Mouse (Mus musculus) liver, embryonic 13.5 days (tissue): Measurements from ENCODE around the gene Lman1l. TPM values are rescaled to one million over a fixed set of nuclear protein-coding genes. Genes with fewer than 3 reads are reported as not detected.
A peak's percentile ranks its signal among the peaks of the same experiment; 100 is the strongest.

ENCODE experiments used
- ATAC-seq: fragments of 200-750 bp; cut with Nextera tagmentation; 2 replicates; pipeline ENCODE4 v1.8.0; 2017; ENCODE audit warnings: low read depth, mild to moderate bottlenecking, moderate number of reproducible peaks, moderate library complexity
- DNase-seq: peaks from one replicate; pipeline ENCODE4 v3.0.0; 2022
- H3K27ac ChIP-seq: fragments of 300-500 bp; sonication (generic); 2 replicates; pipeline ENCODE4 v1.5.1; 2015; ENCODE audit warnings: moderate library complexity, mild to moderate bottlenecking, inconsistent platforms
- H3K27me3 ChIP-seq: fragments of 300-500 bp; sonication (generic); 2 replicates; pipeline ENCODE4 v1.6.1; 2015; ENCODE audit warnings: mild to moderate bottlenecking, inconsistent platforms
- H3K36me3 ChIP-seq: fragments of 300-500 bp; sonication (generic); 2 replicates; pipeline ENCODE4 v1.6.1; 2015; ENCODE audit warnings: mild to moderate bottlenecking, inconsistent platforms
- H3K4me1 ChIP-seq: fragments of 300-500 bp; sonication (generic); replicated peaks from 2 replicates; pipeline ENCODE4 v1.6.1; 2015; ENCODE audit warnings: inconsistent platforms
- H3K4me2 ChIP-seq: fragments of 300-500 bp; sonication (generic); 2 replicates; pipeline ENCODE4 v1.6.1; 2015; ENCODE audit warnings: inconsistent platforms, mild to moderate bottlenecking, moderate library complexity
- H3K4me3 ChIP-seq: fragments of 300-500 bp; sonication (generic); replicated peaks from 2 replicates; pipeline ENCODE4 v1.5.1; 2015; ENCODE audit warnings: mild to moderate bottlenecking, inconsistent platforms
- H3K9ac ChIP-seq: fragments of 300-500 bp; sonication (generic); 2 replicates; pipeline ENCODE4 v1.6.1; 2015; ENCODE audit warnings: mild to moderate bottlenecking, inconsistent platforms
- H3K9me3 ChIP-seq: fragments of 300-500 bp; sonication (generic); replicated peaks from 2 replicates; pipeline ENCODE4 v1.6.1; 2016; ENCODE audit warnings: inconsistent platforms
- WGBS: fragments of 180-500 bp; shearing (Covaris S2); methylation state at CpG from one replicate; pipeline ENCODE4 v1.1.7; 2015; ENCODE audit not compliant: insufficient replicate concordance; 5-methylcytosine and 5-hydroxymethylcytosine counted together
- polyA plus RNA-seq: library from polyadenylated mRNA; unstranded; fragments of >200 nt; fragmentation: Nextera tagmentation; extraction: Ambion mirVana; gene quantifications from 2 replicates; pipeline ENCODE4 v1.2.1, GENCODE M21; 2015

Gene Lman1l
- polyA plus RNA-seq, 1 experiment from 2014 or later, result 0.06 TPM

DNA sequence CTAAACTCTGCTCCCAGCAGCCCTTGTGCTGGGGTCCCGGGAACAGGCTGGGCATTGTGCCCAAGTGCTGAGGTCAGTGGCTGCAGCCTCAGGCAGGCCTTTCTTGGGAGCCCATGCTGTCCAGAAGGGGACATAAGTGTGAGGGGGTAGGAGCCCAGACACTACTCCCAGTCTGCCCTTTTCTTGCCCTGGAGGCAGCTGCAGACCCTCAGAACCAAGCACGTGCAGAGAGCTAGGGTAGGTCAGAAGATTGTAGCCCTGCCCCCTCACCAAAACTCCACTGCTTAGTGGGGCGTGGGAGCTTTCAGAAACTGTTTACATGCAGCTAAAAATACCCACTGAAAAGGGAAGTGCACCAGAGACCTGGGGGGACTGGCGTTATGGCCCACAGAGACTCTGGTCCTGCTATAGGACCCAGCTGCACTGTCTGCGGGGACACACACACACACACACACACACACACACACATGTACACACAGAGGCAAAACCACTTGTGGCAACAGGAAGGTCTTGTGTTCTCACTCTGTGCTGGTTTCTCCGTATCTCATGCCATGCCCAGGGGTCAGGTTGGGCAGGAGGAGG is 17.3 kb upstream of the Lman1l start:
- Histone ChIP-seq H3K9me3 (no peaks in the 10 kb centered on the region), H3K9ac (peak overlapping the region; percentile 96), H3K27ac (peak overlapping the region; percentile 95), H3K4me3 (no peak overlapping the region), H3K4me1 (peaks cover 97% of the 10 kb centered on the region), H3K27me3 (no peaks in the 10 kb centered on the region), H3K36me3 (peaks cover 17% of the 10 kb centered on the region), H3K4me2 (peak overlapping the region; percentile 98)
- DNase-seq (no peak), ATAC-seq (no peak)
- WGBS, result 22% methylated on average over 6 of the region's 6 CpGs

DNA sequence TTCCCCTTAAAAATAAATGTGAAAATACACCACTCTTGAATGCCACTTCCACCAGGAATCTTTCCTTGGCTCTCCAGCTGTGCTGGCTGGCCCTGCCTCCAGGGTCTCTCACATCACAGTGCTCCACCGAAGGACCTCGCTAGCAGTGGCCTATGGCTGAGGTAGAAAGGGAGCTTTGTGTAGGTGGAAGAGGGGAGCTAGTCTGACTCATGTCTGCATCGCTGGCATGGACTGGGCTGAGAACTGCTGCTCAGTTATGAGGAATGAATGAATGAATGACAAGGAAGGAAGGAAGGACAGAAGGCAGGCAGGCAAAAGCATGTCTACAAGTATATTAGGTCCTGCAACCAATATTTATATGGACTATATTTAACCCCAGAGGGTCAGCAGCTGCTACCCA is 16.7 kb upstream of the Lman1l start:
- H3K4me2 ChIP-seq, result peak overlapping the region; percentile 98
- no peaks in the 10 kb centered on the region for H3K27me3 ChIP-seq
- H3K27ac ChIP-seq, result peak overlapping the region; percentile 95
- no peak for DNase-seq
- H3K9ac ChIP-seq, result peak overlapping the region; percentile 96
- H3K4me3 ChIP-seq, result no peak overlapping the region
- 53% methylated on average over 3 of the region's 3 CpGs for WGBS
- no peaks in the 10 kb centered on the region for H3K9me3 ChIP-seq
- ATAC-seq, result no peak
- H3K36me3 ChIP-seq, result peaks cover 18% of the 10 kb centered on the region
- peaks cover 96% of the 10 kb centered on the region for H3K4me1 ChIP-seq

GRCm38 (mm10) chr9:57633481-57634024 is 13.0 kb upstream of the Lman1l start:
- no peaks in the 10 kb centered on the region for H3K9me3 ChIP-seq
- peaks cover 64% of the 10 kb centered on the region for H3K4me1 ChIP-seq
- H3K27ac ChIP-seq, result peak overlapping the region; percentile 44; the same call in 1 of the 2 replicates
- WGBS, result 38% methylated on average over 4 of the region's 4 CpGs
- H3K9ac ChIP-seq, result no peak overlapping the region
- H3K4me3 ChIP-seq, result no peak overlapping the region
- DNase-seq (no peak), ATAC-seq (peak; percentile 6; the same call in 1 of the 2 replicates)
- peaks cover 40% of the 10 kb centered on the region for H3K36me3 ChIP-seq
- H3K27me3 ChIP-seq, result no peaks in the 10 kb centered on the region
- H3K4me2 ChIP-seq, result no peak overlapping the region

GRCm38 (mm10) chr9:57629118-57629874 is 8.7 kb upstream of the Lman1l start:
- Histone ChIP-seq H3K9ac (no peak overlapping the region), H3K9me3 (no peaks in the 10 kb centered on the region), H3K4me1 (peaks cover 30% of the 10 kb centered on the region), H3K27ac (no peak overlapping the region), H3K27me3 (no peaks in the 10 kb centered on the region), H3K4me3 (no peak overlapping the region), H3K4me2 (no peak overlapping the region), H3K36me3 (peaks cover 75% of the 10 kb centered on the region)
- 64% methylated on average over 14 of the region's 14 CpGs for WGBS
- ATAC-seq (peak; percentile 45), DNase-seq (peak; percentile 62)

DNA sequence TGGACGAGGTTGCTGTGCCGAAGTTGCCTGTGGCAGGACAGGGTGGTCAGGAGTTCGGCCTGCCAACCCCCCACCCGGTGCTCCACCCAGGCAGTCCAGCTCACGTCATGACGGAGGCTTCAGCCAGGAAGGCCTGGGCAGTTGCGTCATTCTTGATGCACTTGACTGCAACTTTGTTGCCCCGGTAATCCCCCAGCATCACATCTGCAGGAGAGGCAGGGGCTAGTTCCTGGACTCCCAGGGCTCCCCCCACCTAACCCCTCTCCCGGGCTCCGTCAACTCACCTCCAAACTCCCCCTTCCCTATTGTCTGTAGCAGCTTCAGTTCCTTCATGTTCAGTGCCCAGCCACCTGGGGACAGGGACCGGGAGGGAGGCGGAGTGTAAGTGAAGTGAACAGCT is 8.1 kb upstream of the Lman1l start:
- Histone ChIP-seq H3K9ac (no peak overlapping the region), H3K4me2 (no peak overlapping the region), H3K4me1 (peaks cover 30% of the 10 kb centered on the region), H3K36me3 (peaks cover 78% of the 10 kb centered on the region), H3K9me3 (no peaks in the 10 kb centered on the region), H3K4me3 (no peak overlapping the region), H3K27ac (no peak overlapping the region), H3K27me3 (no peaks in the 10 kb centered on the region)
- ATAC-seq (no peak), DNase-seq (no peak)
- WGBS, result 82% methylated on average over 12 of the region's 12 CpGs

DNA sequence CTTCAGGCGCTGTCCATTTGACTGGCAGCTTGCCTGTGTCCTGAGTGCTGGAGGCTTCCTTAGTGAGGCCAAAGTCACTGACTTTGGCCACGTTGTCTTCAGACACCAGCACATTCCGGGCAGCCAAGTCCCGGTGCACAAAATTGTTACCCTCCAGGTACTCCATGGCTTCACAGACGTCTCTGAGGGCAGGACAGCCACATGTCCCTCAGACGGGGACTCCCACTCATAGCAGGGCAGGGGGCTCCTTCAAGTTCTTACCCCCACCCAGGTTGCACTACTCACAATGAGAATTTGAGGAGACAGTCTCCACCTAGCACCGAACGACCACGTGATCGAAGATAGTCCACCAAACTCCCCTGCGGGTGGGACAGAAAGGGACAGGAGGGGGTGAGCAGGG is 7.3 kb upstream of the Lman1l start:
- H3K27me3 ChIP-seq, result no peaks in the 10 kb centered on the region
- no peak overlapping the region for H3K27ac ChIP-seq
- no peak overlapping the region for H3K4me3 ChIP-seq
- no peak overlapping the region for H3K4me2 ChIP-seq
- H3K36me3 ChIP-seq, result peaks cover 75% of the 10 kb centered on the region
- ATAC-seq, result no peak
- H3K4me1 ChIP-seq, result peaks cover 30% of the 10 kb centered on the region
- DNase-seq, result no peak
- 80% methylated on average over 11 of the region's 11 CpGs for WGBS
- H3K9ac ChIP-seq, result no peak overlapping the region
- no peaks in the 10 kb centered on the region for H3K9me3 ChIP-seq

- Histone ChIP-seq H3K9ac (no peak overlapping the region), H3K36me3 (peaks cover 71% of the 10 kb centered on the region), H3K4me3 (no peak overlapping the region), H3K27me3 (no peaks in the 10 kb centered on the region), H3K27ac (no peak overlapping the region), H3K4me1 (peaks cover 25% of the 10 kb centered on the region), H3K4me2 (no peak overlapping the region), H3K9me3 (no peaks in the 10 kb centered on the region)
- DNase-seq (no peak), ATAC-seq (no peak)
- 88% methylated on average over 17 of the region's 17 CpGs for WGBS
Observed at GRCm38 (mm10) chr9:57627191-57627590, 6.6 kb upstream of the Lman1l start.

GRCm38 (mm10) chr9:57625674-57626500 is 5.3 kb upstream of the Lman1l start:
- no peak for ATAC-seq
- peaks cover 24% of the 10 kb centered on the region for H3K4me1 ChIP-seq

DNA sequence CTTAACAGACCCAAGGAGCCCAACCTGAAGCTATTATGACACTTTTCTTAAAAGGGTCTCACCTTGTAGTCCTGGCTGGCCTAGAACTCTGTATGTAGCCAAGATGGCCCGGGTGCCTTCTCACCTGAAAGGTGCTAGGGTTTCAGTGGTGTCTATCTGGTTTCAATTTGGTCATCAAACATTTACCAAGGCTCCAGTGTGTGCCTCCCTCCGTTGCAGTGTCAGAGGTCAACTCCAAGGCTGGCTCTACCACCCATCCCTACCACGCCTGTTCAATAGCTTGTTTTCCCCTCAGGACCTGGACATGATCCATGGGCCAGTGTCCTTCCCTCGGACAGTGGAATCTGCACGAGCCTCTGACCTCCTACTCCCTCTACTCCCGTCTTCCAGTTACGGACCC is 3.7 kb upstream of the Lman1l start:
- Histone ChIP-seq H3K9ac (no peak overlapping the region), H3K9me3 (no peaks in the 10 kb centered on the region), H3K4me2 (no peak overlapping the region), H3K4me3 (no peak overlapping the region), H3K27me3 (no peaks in the 10 kb centered on the region), H3K27ac (no peak overlapping the region), H3K4me1 (peaks cover 21% of the 10 kb centered on the region), H3K36me3 (peaks cover 45% of the 10 kb centered on the region)
- ATAC-seq (no peak), DNase-seq (no peak)
- WGBS, result 71% methylated on average over 7 of the region's 7 CpGs

More at GRCm38 (mm10) chr9:57625674-57626500, 5.3 kb upstream of the Lman1l start:
- Histone ChIP-seq H3K36me3 (peaks cover 60% of the 10 kb centered on the region), H3K27ac (no peak overlapping the region), H3K9me3 (no peaks in the 10 kb centered on the region), H3K9ac (no peak overlapping the region), H3K27me3 (no peaks in the 10 kb centered on the region), H3K4me3 (no peak overlapping the region), H3K4me2 (no peak overlapping the region)
- no peak for DNase-seq
- WGBS, result 78% methylated on average over 15 of the region's 15 CpGs

- Histone ChIP-seq H3K36me3 (no peaks in the 10 kb centered on the region), H3K9me3 (no peaks in the 10 kb centered on the region), H3K9ac (no peak overlapping the region), H3K4me1 (peaks cover 18% of the 10 kb centered on the region), H3K27me3 (0 out of 2 replicates have a peak, but pooled peaks cover 3% of the 10 kb centered on the region), H3K27ac (no peak overlapping the region), H3K4me3 (no peak overlapping the region), H3K4me2 (no peak overlapping the region)
- ATAC-seq, result no peak
- no peak for DNase-seq
- 45% methylated on average over 8 of the region's 8 CpGs for WGBS
Observed at GRCm38 (mm10) chr9:57618854-57619253, 1.7 kb downstream of the Lman1l start.

DNA sequence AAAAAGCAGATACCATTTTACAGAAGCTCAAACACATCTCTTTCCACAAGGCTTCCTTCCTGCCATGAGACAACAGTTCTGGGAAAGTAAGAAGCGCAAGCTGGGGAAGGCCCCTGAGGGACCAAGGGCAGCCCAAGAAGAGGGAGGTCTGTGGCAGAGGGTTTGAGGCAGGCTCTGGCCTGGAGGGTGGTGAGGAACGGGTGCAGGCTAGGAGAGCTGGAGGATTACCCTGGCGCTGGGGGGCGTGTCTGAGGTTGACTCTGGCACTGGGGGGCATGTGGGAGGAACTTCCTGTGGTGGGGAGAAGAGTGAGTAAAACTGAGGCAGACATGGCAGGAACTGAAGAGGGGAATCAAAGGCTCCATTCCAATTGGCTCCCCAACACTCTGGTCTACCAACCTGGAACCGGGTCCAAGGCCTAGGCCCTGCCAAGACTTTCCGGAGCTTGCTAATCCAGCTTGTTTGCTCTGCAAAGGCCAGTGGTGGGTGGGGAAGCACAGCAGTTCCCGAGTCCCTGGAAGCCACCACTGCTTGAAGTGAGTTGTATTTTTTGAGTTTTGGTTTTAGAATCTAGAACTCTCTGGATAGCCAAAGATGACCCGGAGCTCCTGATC is 2.9 kb downstream of the Lman1l start:
- Histone ChIP-seq H3K9ac (peak overlapping the region; percentile 22; the same call in 1 of the 2 replicates), H3K9me3 (no peaks in the 10 kb centered on the region), H3K4me1 (peaks cover 7% of the 10 kb centered on the region), H3K4me3 (no peak overlapping the region), H3K27me3 (0 out of 2 replicates have a peak, but pooled peaks cover 6% of the 10 kb centered on the region), H3K4me2 (no peak overlapping the region), H3K36me3 (no peaks in the 10 kb centered on the region), H3K27ac (no peak overlapping the region)
- WGBS, result 43% methylated on average over 8 of the region's 8 CpGs
- no peak for DNase-seq
- no peak for ATAC-seq
